Mouse (Mus musculus) neural tube, embryonic 11.5 days (tissue): ENCODE data around the gene Gm4131. TPM values are rescaled to one million over a fixed set of nuclear protein-coding genes. Genes with fewer than 3 reads are reported as not detected.

Experiments
- ATAC-seq: fragments of 200-750 bp; cut with Nextera tagmentation; 2 replicates; pipeline ENCODE4 v1.8.0; 2017; ENCODE audit warnings: moderate number of reproducible peaks, mild to moderate bottlenecking, moderate TSS enrichment, moderate library complexity; ENCODE audit not compliant: insufficient read depth, low FRiP score, low TSS enrichment
- DNase-seq: peaks from one replicate; pipeline ENCODE4 v3.0.0-alpha.2; 2015; ENCODE audit warnings: low spot score
- H3K27ac ChIP-seq: fragments of 300-500 bp; sonication (generic); 2 replicates; pipeline ENCODE4 v1.5.1; 2014; ENCODE audit warnings: low read depth, mild to moderate bottlenecking, low read length
- H3K27me3 ChIP-seq: fragments of 300-500 bp; sonication (generic); 2 replicates; pipeline ENCODE4 v1.6.1; 2014; ENCODE audit warnings: mild to moderate bottlenecking, low read length, mixed read lengths; ENCODE audit not compliant: control insufficient read depth, insufficient read depth
- H3K36me3 ChIP-seq: fragments of 300-500 bp; sonication (generic); 2 replicates; pipeline ENCODE4 v1.6.1; 2014; ENCODE audit warnings: mild to moderate bottlenecking, low read length, moderate library complexity, mixed read lengths; ENCODE audit not compliant: control insufficient read depth, insufficient read depth
- H3K4me1 ChIP-seq: fragments of 300-500 bp; sonication (generic); 2 replicates; pipeline ENCODE4 v1.6.1; 2014; ENCODE audit warnings: low read length, mixed read lengths; ENCODE audit not compliant: control insufficient read depth, insufficient read depth
- H3K4me2 ChIP-seq: fragments of 300-500 bp; sonication (generic); 2 replicates; pipeline ENCODE4 v1.6.1; 2014; ENCODE audit warnings: low read depth, mild to moderate bottlenecking, moderate library complexity
- H3K4me3 ChIP-seq: fragments of 300-500 bp; sonication (generic); 2 replicates; pipeline ENCODE4 v1.5.1; 2014; ENCODE audit warnings: low read depth, low read length
- H3K9ac ChIP-seq: fragments of 300-500 bp; sonication (generic); 2 replicates; pipeline ENCODE4 v1.6.1; 2014; ENCODE audit warnings: mild to moderate bottlenecking, low read length
- H3K9me3 ChIP-seq: fragments of 300-500 bp; sonication (generic); 2 replicates; pipeline ENCODE4 v1.6.1; 2016; ENCODE audit warnings: low read length; ENCODE audit not compliant: control insufficient read depth
- WGBS: fragments of 180-500 bp; shearing (Covaris S2); extraction: QIAGEN DNeasy Blood & Tissue Kit; methylation state at CpG from one replicate; pipeline ENCODE4 v1.1.7; 2014; 5-methylcytosine and 5-hydroxymethylcytosine counted together
- polyA plus RNA-seq: library from polyadenylated mRNA; unstranded; fragments of >200 nt; fragmentation: Nextera tagmentation; extraction: Ambion mirVana; gene quantifications from 2 replicates; pipeline ENCODE4 v1.2.1, GENCODE M21; 2014

Gm4131 gene
- polyA plus RNA-seq, 1 experiment from 2014 or later, result not detected

GRCm38 (mm10) chr14:62555840-62556810 is 10.6 kb downstream of the Gm4131 start:
- DNase-seq (no peak), ATAC-seq (peak; percentile 84; the same call in 1 of the 2 replicates)
- WGBS, result 11% methylated on average over 35 of the region's 38 CpGs
- Histone ChIP-seq H3K27me3 (peaks cover 10% of the 10 kb centered on the region; the same call in 1 of the 2 replicates), H3K9ac (peak overlapping the region; percentile 77), H3K36me3 (no peaks in the 10 kb centered on the region), H3K27ac (no peak overlapping the region), H3K4me2 (peak overlapping the region; percentile 93), H3K4me3 (peak overlapping the region; percentile 53), H3K4me1 (0 out of 2 replicates have a peak, but pooled peaks cover 6% of the 10 kb centered on the region), H3K9me3 (no peaks in the 10 kb centered on the region)

GRCm38 (mm10) chr14:62555309-62555829 is 11.4 kb downstream of the Gm4131 start, which contains the start of gene Fam124a:
Fam124a (plus strand) TSS chr14:62555737.
- Histone ChIP-seq H3K9ac (peak within 1 kb of the TSS; percentile 77), H3K4me2 (peak within 1 kb of the TSS; percentile 93), H3K4me1 (0 out of 2 replicates have a peak, but pooled peaks cover 6% of the 10 kb centered on the region), H3K27ac (no peak within 1 kb of the TSS), H3K36me3 (no peaks in the 10 kb centered on the region), H3K4me3 (peak within 1 kb of the TSS; percentile 53), H3K9me3 (no peaks in the 10 kb centered on the region), H3K27me3 (peaks cover 10% of the 10 kb centered on the region; the same call in 1 of the 2 replicates)
- WGBS, result under 1% methylated on average over 45 of the region's 51 CpGs
- peak; percentile 87 for ATAC-seq
- DNase-seq, result peak; percentile 91

GRCm38 (mm10) chr14:62553786-62554185 is 12.9 kb downstream of the Gm4131 start:
- 87% methylated on average over 5 of the region's 5 CpGs for WGBS
- H3K4me1 ChIP-seq, result 0 out of 2 replicates have a peak, but pooled peaks cover 6% of the 10 kb centered on the region
- no peak overlapping the region for H3K4me3 ChIP-seq
- ATAC-seq (no peak), DNase-seq (no peak)
- H3K9ac ChIP-seq, result no peak overlapping the region
- peaks cover 10% of the 10 kb centered on the region; the same call in 1 of the 2 replicates for H3K27me3 ChIP-seq
- H3K27ac ChIP-seq, result no peak overlapping the region
- H3K36me3 ChIP-seq, result no peaks in the 10 kb centered on the region
- H3K4me2 ChIP-seq, result no peak overlapping the region
- H3K9me3 ChIP-seq, result no peaks in the 10 kb centered on the region

GRCm38 (mm10) chr14:62552771-62553170 is 13.9 kb downstream of the Gm4131 start:
- Histone ChIP-seq H3K4me3 (no peak overlapping the region), H3K4me1 (0 out of 2 replicates have a peak, but pooled peaks cover 6% of the 10 kb centered on the region), H3K4me2 (no peak overlapping the region), H3K9me3 (no peaks in the 10 kb centered on the region), H3K36me3 (no peaks in the 10 kb centered on the region), H3K9ac (no peak overlapping the region), H3K27me3 (peaks cover 10% of the 10 kb centered on the region; the same call in 1 of the 2 replicates), H3K27ac (no peak overlapping the region)
- ATAC-seq (no peak), DNase-seq (no peak)
- WGBS, result 94% methylated on average over 4 of the region's 4 CpGs

- 48% methylated on average over 4 of the region's 4 CpGs for WGBS
- ATAC-seq, result no peak
- no peak overlapping the region for H3K27ac ChIP-seq
Observed at GRCm38 (mm10) chr14:62550121-62550520, 16.6 kb downstream of the Gm4131 start.

GRCm38 (mm10) chr14:62546746-62547145 is 20.0 kb downstream of the Gm4131 start:
- WGBS, result 38% methylated on average over 4 of the region's 4 CpGs
- H3K27ac ChIP-seq, result no peak overlapping the region
- H3K4me1 ChIP-seq, result no peaks in the 10 kb centered on the region
- no peaks in the 10 kb centered on the region for H3K36me3 ChIP-seq
- no peaks in the 10 kb centered on the region for H3K9me3 ChIP-seq
- DNase-seq (no peak), ATAC-seq (no peak)
- no peak overlapping the region for H3K4me2 ChIP-seq
- no peaks in the 10 kb centered on the region for H3K27me3 ChIP-seq
- H3K4me3 ChIP-seq, result no peak overlapping the region
- no peak overlapping the region for H3K9ac ChIP-seq

More at GRCm38 (mm10) chr14:62550121-62550520, 16.6 kb downstream of the Gm4131 start:
- Histone ChIP-seq H3K9ac (no peak overlapping the region), H3K4me2 (no peak overlapping the region), H3K27me3 (peaks cover 3% of the 10 kb centered on the region; the same call in 1 of the 2 replicates), H3K4me1 (no peaks in the 10 kb centered on the region), H3K4me3 (no peak overlapping the region), H3K9me3 (no peaks in the 10 kb centered on the region), H3K36me3 (no peaks in the 10 kb centered on the region)
- no peak for DNase-seq

GRCm38 (mm10) chr14:62546296-62546695 is 20.4 kb downstream of the Gm4131 start:
- ATAC-seq, result no peak
- H3K9me3 ChIP-seq, result no peaks in the 10 kb centered on the region
- no peak overlapping the region for H3K4me2 ChIP-seq
- no peak overlapping the region for H3K9ac ChIP-seq
- H3K4me3 ChIP-seq, result no peak overlapping the region
- WGBS, result 86% methylated on average over 6 of the region's 6 CpGs
- no peak overlapping the region for H3K27ac ChIP-seq
- no peak for DNase-seq
- H3K27me3 ChIP-seq, result no peaks in the 10 kb centered on the region
- H3K36me3 ChIP-seq, result no peaks in the 10 kb centered on the region
- H3K4me1 ChIP-seq, result no peaks in the 10 kb centered on the region

- no peak overlapping the region for H3K9ac ChIP-seq
Observed at GRCm38 (mm10) chr14:62541751-62542150, 25.0 kb downstream of the Gm4131 start.

More at GRCm38 (mm10) chr14:62541751-62542150, 25.0 kb downstream of the Gm4131 start:
- Histone ChIP-seq H3K4me2 (no peak overlapping the region), H3K27me3 (no peaks in the 10 kb centered on the region), H3K4me1 (no peaks in the 10 kb centered on the region), H3K4me3 (no peak overlapping the region), H3K36me3 (no peaks in the 10 kb centered on the region), H3K27ac (no peak overlapping the region), H3K9me3 (no peaks in the 10 kb centered on the region)
- ATAC-seq (no peak), DNase-seq (no peak)
- WGBS, result 95% methylated on average over 1 of the region's 1 CpGs
